Mouse (Mus musculus) midbrain, embryonic 15.5 days (tissue): ENCODE results near the gene Zfp503. TPM values are rescaled to one million over a fixed set of nuclear protein-coding genes. Genes with fewer than 3 reads are reported as not detected.

ENCODE experiments used
- ATAC-seq: fragments of 200-750 bp; cut with Nextera tagmentation; replicated peaks from 2 replicates; pipeline ENCODE4 v1.8.0; 2017; ENCODE audit warnings: moderate TSS enrichment
- H3K27ac ChIP-seq: fragments of 300-500 bp; sonication (generic); 2 replicates; pipeline ENCODE4 v1.5.1; 2015; ENCODE audit warnings: mild to moderate bottlenecking, inconsistent platforms
- H3K27me3 ChIP-seq: fragments of 300-500 bp; sonication (generic); replicated peaks from 2 replicates; pipeline ENCODE4 v1.6.1; 2015; ENCODE audit warnings: inconsistent platforms
- H3K36me3 ChIP-seq: fragments of 300-500 bp; sonication (generic); replicated peaks from 2 replicates; pipeline ENCODE4 v1.6.1; 2015; ENCODE audit warnings: inconsistent platforms
- H3K4me1 ChIP-seq: fragments of 300-500 bp; sonication (generic); 2 replicates; pipeline ENCODE4 v1.6.1; 2015; ENCODE audit warnings: inconsistent platforms
- H3K4me2 ChIP-seq: fragments of 300-500 bp; sonication (generic); 2 replicates; pipeline ENCODE4 v1.6.1; 2015; ENCODE audit warnings: inconsistent platforms, mild to moderate bottlenecking, moderate library complexity
- H3K4me3 ChIP-seq: fragments of 300-500 bp; sonication (generic); 2 replicates; pipeline ENCODE4 v1.5.1; 2015; ENCODE audit warnings: mild to moderate bottlenecking, inconsistent platforms
- H3K9ac ChIP-seq: fragments of 300-500 bp; sonication (generic); 2 replicates; pipeline ENCODE4 v1.6.1; 2015; ENCODE audit warnings: mild to moderate bottlenecking, inconsistent platforms
- H3K9me3 ChIP-seq: fragments of 300-500 bp; sonication (generic); 2 replicates; pipeline ENCODE4 v1.6.1; 2016; ENCODE audit warnings: inconsistent platforms
- WGBS: fragments of 180-500 bp; shearing (Covaris S2); methylation state at CpG from one replicate; pipeline ENCODE4 v1.1.7; 2015; ENCODE audit warnings: mixed read lengths; 5-methylcytosine and 5-hydroxymethylcytosine counted together
- polyA plus RNA-seq: library from polyadenylated mRNA; unstranded; fragments of >200 nt; fragmentation: Nextera tagmentation; extraction: Ambion mirVana; gene quantifications from 2 replicates; pipeline ENCODE4 v1.2.1, GENCODE M21; 2015

The Zfp503 gene
- polyA plus RNA-seq, 1 experiment from 2014 or later, result 5.8 TPM

DNA sequence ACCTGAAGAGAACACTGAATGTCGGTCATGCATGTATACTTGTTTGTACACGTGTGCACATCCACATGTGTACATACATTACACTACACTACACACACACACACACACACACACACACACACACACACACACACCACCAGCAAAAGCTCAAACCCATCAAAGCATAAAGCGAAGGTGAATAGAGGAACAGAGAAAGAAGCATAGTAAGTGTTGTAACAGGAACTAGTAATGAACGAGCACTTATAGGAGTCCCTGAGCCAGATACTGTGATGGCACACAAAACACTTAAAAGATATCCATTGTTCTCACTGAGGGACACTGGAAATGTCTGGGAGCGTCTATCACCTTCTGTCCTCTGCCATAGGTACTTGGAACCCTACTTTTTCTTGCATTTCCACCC, 24.9 kb upstream of the Zfp503 start:
- Histone ChIP-seq H3K4me1 (peaks cover 2% of the 10 kb centered on the region), H3K4me2 (no peak overlapping the region), H3K27me3 (peaks cover 14% of the 10 kb centered on the region), H3K9me3 (no peaks in the 10 kb centered on the region), H3K36me3 (no peaks in the 10 kb centered on the region), H3K4me3 (no peak overlapping the region), H3K27ac (no peak overlapping the region), H3K9ac (no peak overlapping the region)
- WGBS, result 88% methylated on average over 5 of the region's 5 CpGs
- no peak for ATAC-seq

- WGBS, result 88% methylated on average over 6 of the region's 6 CpGs
- no peak overlapping the region for H3K27ac ChIP-seq
- no peaks in the 10 kb centered on the region for H3K9me3 ChIP-seq
- no peak overlapping the region for H3K9ac ChIP-seq
- H3K4me1 ChIP-seq, result no peaks in the 10 kb centered on the region
- no peak overlapping the region for H3K4me3 ChIP-seq
- no peak for ATAC-seq
- no peak overlapping the region for H3K4me2 ChIP-seq
- no peaks in the 10 kb centered on the region; the same call in 1 of the 2 replicates for H3K27me3 ChIP-seq
- H3K36me3 ChIP-seq, result no peaks in the 10 kb centered on the region
Measured at GRCm38 (mm10) chr14:22007006-22007405, 17.6 kb upstream of the Zfp503 start.

GRCm38 (mm10) chr14:22004943-22005342, 15.5 kb upstream of the Zfp503 start:
- H3K36me3 ChIP-seq, result no peaks in the 10 kb centered on the region
- H3K27me3 ChIP-seq, result no peaks in the 10 kb centered on the region; the same call in 1 of the 2 replicates
- H3K4me2 ChIP-seq, result no peak overlapping the region
- H3K4me1 ChIP-seq, result no peaks in the 10 kb centered on the region
- H3K27ac ChIP-seq, result no peak overlapping the region
- H3K4me3 ChIP-seq, result no peak overlapping the region
- H3K9ac ChIP-seq, result no peak overlapping the region
- H3K9me3 ChIP-seq, result no peaks in the 10 kb centered on the region
- WGBS, result 9% methylated on average over 4 of the region's 4 CpGs
- no peak for ATAC-seq

- Histone ChIP-seq H3K4me1 (no peaks in the 10 kb centered on the region), H3K36me3 (no peaks in the 10 kb centered on the region), H3K4me3 (no peak overlapping the region), H3K9me3 (no peaks in the 10 kb centered on the region), H3K27ac (no peak overlapping the region), H3K27me3 (no peaks in the 10 kb centered on the region; the same call in 1 of the 2 replicates), H3K9ac (no peak overlapping the region), H3K4me2 (no peak overlapping the region)
- WGBS, result 93% methylated on average over 4 of the region's 4 CpGs
- no peak for ATAC-seq
Measured at GRCm38 (mm10) chr14:22003631-22004030, 14.2 kb upstream of the Zfp503 start.

DNA sequence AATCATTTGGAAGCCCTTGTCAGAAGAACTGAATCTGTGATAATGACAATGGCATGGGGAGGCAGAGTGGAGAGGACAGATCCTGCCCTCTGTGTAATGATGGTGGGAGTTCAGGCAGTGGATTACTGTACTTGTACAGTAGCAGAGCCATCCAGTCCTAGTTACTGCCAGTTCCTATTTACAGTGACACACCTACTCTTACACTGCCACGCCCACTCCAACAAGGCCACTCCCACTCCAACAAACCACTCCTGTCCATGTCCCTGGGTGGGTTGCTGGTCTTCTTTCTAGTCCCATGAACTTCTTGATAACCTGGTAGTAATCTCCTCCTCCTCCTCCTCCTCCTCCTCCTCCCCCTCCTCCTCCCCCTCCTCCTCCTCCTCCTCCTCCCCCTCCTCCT, 13.8 kb upstream of the Zfp503 start:
- Histone ChIP-seq H3K27ac (no peak overlapping the region), H3K27me3 (no peaks in the 10 kb centered on the region; the same call in 1 of the 2 replicates), H3K9me3 (no peaks in the 10 kb centered on the region), H3K4me3 (no peak overlapping the region), H3K9ac (no peak overlapping the region), H3K4me2 (no peak overlapping the region), H3K36me3 (no peaks in the 10 kb centered on the region), H3K4me1 (no peaks in the 10 kb centered on the region)
- no peak for ATAC-seq
- 71% methylated on average over 1 of the region's 1 CpGs for WGBS

DNA sequence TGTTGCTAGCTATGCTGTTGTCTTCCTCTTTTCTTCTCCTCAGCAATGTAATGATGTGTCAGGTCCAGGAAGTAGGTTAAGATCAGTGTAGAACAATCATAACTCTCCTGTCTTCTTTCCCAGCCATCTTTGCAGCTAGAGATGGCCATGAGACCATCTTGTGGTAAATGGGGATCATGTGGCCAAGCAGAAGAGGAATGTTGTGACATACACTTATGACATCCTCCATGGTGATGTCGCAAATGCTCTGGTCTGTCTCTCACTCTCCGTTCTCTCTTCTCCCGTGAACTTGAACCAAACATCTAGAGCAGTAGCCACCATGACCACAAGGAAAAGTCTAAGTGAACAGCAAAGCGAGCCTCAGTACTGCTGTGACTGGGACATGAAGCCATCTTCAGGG, 10.2 kb upstream of the Zfp503 start:
- 94% methylated on average over 4 of the region's 4 CpGs for WGBS
- no peaks in the 10 kb centered on the region for H3K36me3 ChIP-seq
- H3K9ac ChIP-seq, result no peak overlapping the region
- H3K4me1 ChIP-seq, result peaks cover 12% of the 10 kb centered on the region
- H3K4me3 ChIP-seq, result no peak overlapping the region
- no peak for ATAC-seq
- H3K4me2 ChIP-seq, result no peak overlapping the region
- H3K27me3 ChIP-seq, result peaks cover 9% of the 10 kb centered on the region
- no peaks in the 10 kb centered on the region for H3K9me3 ChIP-seq
- H3K27ac ChIP-seq, result no peak overlapping the region

GRCm38 (mm10) chr14:21995031-21995754, 5.8 kb upstream of the Zfp503 start:
- Histone ChIP-seq H3K9me3 (no peaks in the 10 kb centered on the region), H3K4me3 (peak overlapping the region; percentile 45), H3K4me1 (peaks cover 31% of the 10 kb centered on the region), H3K4me2 (peak overlapping the region; percentile 79), H3K36me3 (no peaks in the 10 kb centered on the region), H3K9ac (peak overlapping the region; percentile 34; the same call in 1 of the 2 replicates), H3K27ac (peak overlapping the region; percentile 51; the same call in 1 of the 2 replicates), H3K27me3 (peaks cover 33% of the 10 kb centered on the region)
- WGBS, result 0% methylated on average over 36 of the region's 36 CpGs
- ATAC-seq, result peak; percentile 69

- Histone ChIP-seq H3K27ac (no peak overlapping the region), H3K36me3 (no peaks in the 10 kb centered on the region), H3K4me1 (peaks cover 38% of the 10 kb centered on the region), H3K9ac (peak overlapping the region; percentile 3; the same call in 1 of the 2 replicates), H3K4me3 (peak overlapping the region; percentile 45), H3K9me3 (no peaks in the 10 kb centered on the region), H3K4me2 (peak overlapping the region; percentile 79), H3K27me3 (peaks cover 38% of the 10 kb centered on the region)
- WGBS, result 4% methylated on average over 44 of the region's 44 CpGs
- no peak for ATAC-seq
Measured at GRCm38 (mm10) chr14:21994061-21994990, 4.9 kb upstream of the Zfp503 start.

DNA sequence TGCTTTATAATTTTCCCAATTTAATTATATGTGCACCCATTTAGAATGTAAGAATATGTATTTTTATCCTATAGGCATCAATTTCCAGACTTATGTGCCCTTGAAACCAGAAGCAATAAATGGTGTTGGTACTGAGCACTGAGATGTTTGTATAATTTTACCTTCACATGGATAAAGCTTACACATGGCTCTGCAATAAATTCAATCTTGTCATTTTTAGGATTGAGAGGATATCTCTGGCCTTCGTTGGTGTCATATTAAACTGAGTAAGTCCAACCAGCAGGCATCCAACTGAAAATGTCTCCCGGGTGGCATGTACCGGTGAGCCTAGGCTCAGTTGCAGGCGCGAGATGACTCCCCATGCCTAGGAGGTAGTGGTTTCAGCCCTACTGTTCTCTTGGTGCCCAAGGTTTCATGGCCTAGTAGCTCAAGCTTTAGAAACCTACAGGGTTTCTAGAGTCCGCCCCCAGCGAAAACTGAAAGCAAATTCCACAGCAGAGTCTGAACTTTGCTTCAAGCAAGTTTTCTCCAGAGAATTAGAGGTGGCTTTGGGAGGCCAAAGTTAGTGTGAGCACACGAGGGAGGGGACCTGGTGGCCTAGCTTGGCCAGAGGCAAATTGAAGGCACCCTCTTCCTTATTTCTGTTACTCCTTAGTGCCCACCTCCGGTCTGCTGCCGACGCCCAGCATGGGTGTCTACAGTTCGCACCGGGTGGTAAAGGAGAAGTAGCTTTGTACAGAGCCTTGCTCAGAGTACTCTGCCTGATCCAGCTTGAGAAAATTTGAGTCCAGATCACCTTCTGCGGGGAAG, 4.1 kb upstream of the Zfp503 start:
- H3K4me3 ChIP-seq, result no peak overlapping the region
- H3K9ac ChIP-seq, result no peak overlapping the region
- peaks cover 44% of the 10 kb centered on the region for H3K27me3 ChIP-seq
- no peak overlapping the region for H3K27ac ChIP-seq
- 28% methylated on average over 14 of the region's 14 CpGs for WGBS
- H3K9me3 ChIP-seq, result no peaks in the 10 kb centered on the region
- peaks cover 47% of the 10 kb centered on the region for H3K4me1 ChIP-seq
- ATAC-seq, result no peak
- 0 out of 2 replicates have a peak overlapping the region, but pooled peaks have one; percentile 6 for H3K4me2 ChIP-seq
- no peaks in the 10 kb centered on the region for H3K36me3 ChIP-seq

- Histone ChIP-seq H3K27ac (no peak overlapping the region), H3K9ac (no peak overlapping the region), H3K36me3 (no peaks in the 10 kb centered on the region), H3K9me3 (no peaks in the 10 kb centered on the region), H3K4me2 (peak overlapping the region; percentile 88; the same call in 1 of the 2 replicates), H3K4me3 (no peak overlapping the region), H3K27me3 (peaks cover 44% of the 10 kb centered on the region), H3K4me1 (peaks cover 47% of the 10 kb centered on the region)
- ATAC-seq, result no peak
- 49% methylated on average over 4 of the region's 4 CpGs for WGBS
Measured at GRCm38 (mm10) chr14:21992321-21992885, 3.0 kb upstream of the Zfp503 start.

DNA sequence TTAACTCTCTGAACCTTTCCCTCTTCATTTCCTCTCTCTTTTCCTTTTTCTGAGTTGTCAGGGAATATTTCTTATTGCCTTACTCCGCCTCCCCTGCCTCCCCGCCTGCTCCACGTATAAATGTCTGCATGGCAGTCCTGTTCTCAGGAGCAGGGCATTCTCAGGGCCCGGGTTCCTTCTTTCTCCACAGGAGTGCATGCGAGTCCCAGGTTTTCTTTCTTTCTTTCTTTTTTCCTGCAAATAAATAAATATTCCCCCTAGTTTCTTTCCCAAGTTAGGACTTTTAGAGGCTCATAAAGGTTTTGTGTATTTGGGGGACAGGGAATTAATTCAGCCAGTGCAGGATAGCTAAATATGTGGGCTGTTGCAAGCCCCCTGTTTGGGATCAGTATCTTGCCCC, 2.5 kb upstream of the Zfp503 start:
- Histone ChIP-seq H3K4me2 (peak overlapping the region; percentile 88; the same call in 1 of the 2 replicates), H3K4me3 (no peak overlapping the region)
- 24% methylated on average over 5 of the region's 5 CpGs for WGBS

More for the DNA sequence above, 2.5 kb upstream of the Zfp503 start:
- Histone ChIP-seq H3K36me3 (no peaks in the 10 kb centered on the region), H3K27ac (no peak overlapping the region), H3K4me1 (peaks cover 50% of the 10 kb centered on the region), H3K9ac (no peak overlapping the region), H3K9me3 (no peaks in the 10 kb centered on the region), H3K27me3 (peaks cover 41% of the 10 kb centered on the region)
- ATAC-seq, result no peak
